ENCODE assay signal across 27 mouse cellular contexts in genomic region chr3:89802876-89803275, GRCm38 (mm10). TPM values are rescaled to one million over a fixed set of nuclear protein-coding genes. Genes with fewer than 3 reads are reported as not detected.
DNase-seq lines count a peak whose midpoint lies in the region; ATAC-seq and TF ChIP-seq lines count a peak whose summit lies in the region.
"Had no signal": no experiment of that assay in that cellular context is flagged by ENCODE, and none has a peak within 500 bp of the region (broad histone marks: within the 10 kb centered on the region; RNA-seq: fewer than 3 reads in every experiment).

No protein-coding gene starts in this region.

- no peaks in the 10 kb centered on the region for H3K36me3 ChIP-seq in ES-E14 (ENCODE audit: control insufficient read depth, insufficient read depth, low read length, poor library complexity, severe bottlenecking)
- H3K36me3 ChIP-seq: embryonic facial prominence, embryonic 13.5 days; embryonic facial prominence, embryonic 15.5 days; forebrain, embryonic 10.5 days; forebrain, embryonic 12.5 days had no signal

- TF ChIP-seq CTCF in layer of hippocampus, adult 2 months (conservative IDR thresholded peaks at IDR 0.05), result no peak

- no peak for ATAC-seq in cerebellum, adult (ENCODE audit: insufficient number of reproducible peaks, low FRiP score, low TSS enrichment)
- ATAC-seq in megakaryocyte, adult 5-6 weeks (ENCODE audit: poor library complexity, severe bottlenecking), result no peak
- ATAC-seq: CD4-positive, CD25-positive, alpha-beta regulatory T cell, adult 4 months; forebrain, embryonic 14.5 days; forebrain, embryonic 16.5 days had no signal

- H3K9me3 ChIP-seq in ES-E14 (ENCODE audit: control insufficient read depth, insufficient read depth, low read depth, low read length), result no peaks in the 10 kb centered on the region
- H3K9me3 ChIP-seq: embryonic facial prominence, embryonic 13.5 days; embryonic facial prominence, embryonic 15.5 days; forebrain, embryonic 10.5 days; forebrain, embryonic 12.5 days had no signal

- in situ Hi-C loops in ES-E14 (cut with MboI; ENCODE audit: low sequenced_read_pairs in 2 of 2, unreplicated experiment in 2 of 2), result no loop called here

- peak overlapping the region; percentile 18 for H3K9ac ChIP-seq in ES-E14 (ENCODE audit: insufficient read depth, low read depth, low read length, poor library complexity, severe bottlenecking)
- H3K9ac ChIP-seq: embryonic facial prominence, embryonic 13.5 days; embryonic facial prominence, embryonic 15.5 days; forebrain, embryonic 12.5 days had no signal

- H3K4me1 ChIP-seq in ES-E14 (ENCODE audit: control insufficient read depth in 2 of 2, insufficient read depth in 2 of 2, low read length in 2 of 2, poor library complexity in 1 of 2), result peaks cover 16 to 36% of the 10 kb centered on the region in 2 experiments
- H3K4me1 ChIP-seq: embryonic facial prominence, embryonic 15.5 days had no signal

- H3K27ac ChIP-seq in layer of hippocampus, adult 2 months, result no peak overlapping the region
- peak overlapping the region; percentile 98 for H3K27ac ChIP-seq in ES-E14 (ENCODE audit: insufficient read depth, low read depth, low read length, poor library complexity, severe bottlenecking)
- H3K27ac ChIP-seq: embryonic facial prominence, embryonic 13.5 days; embryonic facial prominence, embryonic 15.5 days; forebrain, embryonic 10.5 days; forebrain, embryonic 12.5 days had no signal

- peak; percentile 19 to 20 for DNase-seq in cerebellum, postnatal 10 days
- DNase-seq in heart, adult 11 months, result peak; percentile 90
- DNase-seq in heart, adult 9 months (ENCODE audit: low spot score in 2 of 2), result no peak
- no peak for DNase-seq in layer of hippocampus, adult 2 months (ENCODE audit: low spot score in 2 of 2)
- no peak for DNase-seq in layer of hippocampus, adult 11-12 months (ENCODE audit: low spot score)
- DNase-seq in ES-E14 (ENCODE audit: low read depth, low spot score), result no peak
- DNase-seq: adrenal gland, adult 2 months; adrenal gland, postnatal 10 days; adrenal gland, postnatal 25 days; B cell, adult 2 months; cerebellum, adult 11-12 months; cerebellum, adult 2 months; cerebellum, adult 9-10 months; cerebellum, postnatal 14 days; cerebellum, postnatal 36 days; embryo, embryonic 11 days had no signal

- peak overlapping the region; percentile 34 for H3K4me3 ChIP-seq in layer of hippocampus, adult 2 months
- H3K4me3 ChIP-seq in ES-E14 (ENCODE audit: insufficient read depth in 1 of 2, low read depth in 1 of 2, low read length in 2 of 2, poor library complexity in 1 of 2, severe bottlenecking in 1 of 2), result peak overlapping the region; percentile 14 to 46; a peak in 3 of 4 replicates
- H3K4me3 ChIP-seq: embryonic facial prominence, embryonic 13.5 days; embryonic facial prominence, embryonic 15.5 days; erythroblast, embryonic 14.5 days; forebrain, embryonic 10.5 days; forebrain, embryonic 12.5 days had no signal

TF ChIP-seq in ES-E14, 5 proteins besides CTCF, POLR2A, EP300 and RAD21:
- TF ChIP-seq ZC3H11A (IDR thresholded peaks at IDR 0.05; ENCODE audit: borderline replicate concordance, low read depth, low read length), result no peak
- no peak for TF ChIP-seq MAFK (IDR thresholded peaks at IDR 0.05; ENCODE audit: insufficient read depth, low read depth, low read length)
- TF ChIP-seq ZNF384 (IDR thresholded peaks at IDR 0.05; ENCODE audit: low read depth, low read length), result no peak
- no peak for TF ChIP-seq CHD2 (IDR thresholded peaks at IDR 0.05; ENCODE audit: low read depth, low read length)
- TF ChIP-seq HCFC1 (IDR thresholded peaks at IDR 0.05; ENCODE audit: borderline replicate concordance, insufficient read depth, low read length), result no peak

RNA-seq across cellular contexts. Expression of gene She, which starts 28.3 kb away (rescaled TPM):
- 1 to 10 TPM; 2.8 to 3.1 TPM for total RNA-seq in layer of hippocampus, adult 2 months (2021)
- 2.0 and 2.6 TPM in 2 replicates for total RNA-seq in ES-E14 (2012; rRNA removed)
- not detected in 2 replicates for total RNA-seq in megakaryocyte, adult 5-6 weeks (2015)
- not detected in 2 replicates for total RNA-seq in megakaryocyte, adult 5-6 weeks (2017)
- total RNA-seq: CH12.LX had no signal

RNA-seq across cellular contexts. Expression of gene Ube2q1, which starts 29.5 kb away (rescaled TPM):
- total RNA-seq in layer of hippocampus, adult 2 months (2021), result 10 to 100 TPM; 95.0 to 98.4 TPM
- total RNA-seq in ES-E14 (2012; rRNA removed), result 45.2 and 47.6 TPM in 2 replicates
- 113 and 119 TPM in 2 replicates for total RNA-seq in megakaryocyte, adult 5-6 weeks (2015)
- total RNA-seq in megakaryocyte, adult 5-6 weeks (2017), result 133 and 138 TPM in 2 replicates

RNA-seq across cellular contexts. Expression of gene Chrnb2, which starts 38.4 kb away (rescaled TPM):
- total RNA-seq in layer of hippocampus, adult 2 months (2021), result 10 to 100 TPM; 29.6 to 30.9 TPM
- 0.67 and 2.1 TPM in 2 replicates for total RNA-seq in ES-E14 (2012; rRNA removed)
- 0.21 and 0.91 TPM in 2 replicates for total RNA-seq in megakaryocyte, adult 5-6 weeks (2015)
- total RNA-seq in megakaryocyte, adult 5-6 weeks (2017), result 0.49 and 0.51 TPM in 2 replicates

Comparison
In these comparisons a context has a peak if more than half of its experiments do, and no peak if none do; other contexts are left out.
1. DNase-seq: peak in cerebellum, postnatal 10 days (2 of 2) and heart, adult 11 months (single experiment); none in heart, adult 9 months (0 of 2), layer of hippocampus, adult 2 months (0 of 2), layer of hippocampus, adult 11-12 months (single experiment) and ES-E14 (single experiment).
2. RNA of gene Chrnb2, which starts 38.4 kb away (total RNA-seq): 29.6 to 30.9 TPM in layer of hippocampus, adult 2 months; 0.21 to 0.91 TPM in megakaryocyte, adult 5-6 weeks and 0.67 to 2.1 TPM in ES-E14; every median in the first group is over 10 times any median in the second.